Mouse (Mus musculus): Measurements from ENCODE around the gene Sept11.

DNA sequence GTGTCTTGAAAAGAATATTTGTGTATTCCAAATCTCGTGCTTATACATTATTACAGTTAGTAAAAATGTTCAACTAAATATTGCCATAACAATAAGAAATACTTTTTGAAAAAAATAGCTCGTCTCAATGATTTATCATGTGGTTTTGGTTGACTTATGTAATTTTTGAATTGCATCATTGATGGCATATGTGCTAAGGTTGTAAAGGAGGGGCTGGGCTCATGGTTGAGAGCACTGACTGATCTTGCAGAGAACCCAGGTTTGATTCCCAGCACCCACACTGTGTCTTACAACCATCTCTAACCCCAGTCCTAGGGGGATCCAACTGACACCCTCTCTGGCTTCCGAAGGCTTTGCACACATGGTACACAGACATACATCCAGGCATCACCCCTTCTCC is 19.1 kb downstream of the Sept11 start:
- TF ChIP-seq GATA1 (IDR thresholded peaks at IDR 0.05; ENCODE audit: low read length) (no peak), TAL1 (IDR thresholded peaks at IDR 0.05; ENCODE audit: low read length) (no peak)

All from erythroblast, embryonic 14.5 days (primary cell).